Mouse (Mus musculus) liver, embryonic 15.5 days (tissue): ENCODE data around the gene Prrx1. TPM values are rescaled to one million over a fixed set of nuclear protein-coding genes. Genes with fewer than 3 reads are reported as not detected.

Source experiments
- polyA plus RNA-seq: library from polyadenylated mRNA; unstranded; fragments of >200 nt; fragmentation: Nextera tagmentation; extraction: Ambion mirVana; gene quantifications from 2 replicates; pipeline ENCODE4 v1.2.1, GENCODE M21; 2015

Gene Prrx1
- polyA plus RNA-seq, 1 experiment from 2014 or later, result 0.33 TPM

Other genes with a start within 250 kb of the Prrx1 start
- gene Mroh9, start 228.0 kb downstream of the Prrx1 start, polyA plus RNA-seq, result not detected in 2 replicates
- 4.1 and 4.3 TPM in 2 replicates for gene Gorab, start 90.0 kb upstream of the Prrx1 start, polyA plus RNA-seq